Mouse (Mus musculus) megakaryocyte, embryonic 14.5 days (primary cell): ENCODE results near the gene Aqp1.

Experiments
- FLI1 ChIP-seq: IDR thresholded peaks from 2 replicates; pipeline ENCODE4 v1.6.1; 2012; ENCODE audit warnings: low read length, inconsistent platforms, mixed read lengths
- GATA1 ChIP-seq: IDR thresholded peaks from 3 replicates; pipeline ENCODE4 v1.6.1; 2012; ENCODE audit warnings: mixed read lengths, low read length, inconsistent platforms, borderline replicate concordance

DNA sequence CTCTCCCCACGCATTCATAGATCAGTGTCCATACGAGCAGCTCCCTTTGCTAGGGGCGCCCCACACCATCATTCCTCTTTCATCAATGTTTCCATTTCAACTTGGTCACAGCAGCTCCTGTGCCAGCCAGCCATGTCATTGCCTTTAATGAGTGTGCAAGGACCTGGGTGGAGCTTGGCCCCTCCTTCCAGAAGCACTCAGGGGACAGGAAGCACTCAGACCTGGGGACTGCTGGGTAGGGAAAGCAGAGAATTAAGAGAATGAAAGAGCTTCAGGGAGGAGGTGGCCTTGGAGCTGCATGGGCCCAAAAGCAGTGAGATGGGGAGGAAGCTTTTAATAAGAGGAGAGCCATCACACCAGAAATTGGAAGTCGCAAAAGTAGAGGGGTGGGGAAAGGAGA lies 45.7 kb downstream of the Aqp1 start:
- no peak for TF ChIP-seq GATA1
- TF ChIP-seq FLI1, result no peak
